11 mouse cellular contexts compared by ENCODE assay signal in the genomic region with DNA sequence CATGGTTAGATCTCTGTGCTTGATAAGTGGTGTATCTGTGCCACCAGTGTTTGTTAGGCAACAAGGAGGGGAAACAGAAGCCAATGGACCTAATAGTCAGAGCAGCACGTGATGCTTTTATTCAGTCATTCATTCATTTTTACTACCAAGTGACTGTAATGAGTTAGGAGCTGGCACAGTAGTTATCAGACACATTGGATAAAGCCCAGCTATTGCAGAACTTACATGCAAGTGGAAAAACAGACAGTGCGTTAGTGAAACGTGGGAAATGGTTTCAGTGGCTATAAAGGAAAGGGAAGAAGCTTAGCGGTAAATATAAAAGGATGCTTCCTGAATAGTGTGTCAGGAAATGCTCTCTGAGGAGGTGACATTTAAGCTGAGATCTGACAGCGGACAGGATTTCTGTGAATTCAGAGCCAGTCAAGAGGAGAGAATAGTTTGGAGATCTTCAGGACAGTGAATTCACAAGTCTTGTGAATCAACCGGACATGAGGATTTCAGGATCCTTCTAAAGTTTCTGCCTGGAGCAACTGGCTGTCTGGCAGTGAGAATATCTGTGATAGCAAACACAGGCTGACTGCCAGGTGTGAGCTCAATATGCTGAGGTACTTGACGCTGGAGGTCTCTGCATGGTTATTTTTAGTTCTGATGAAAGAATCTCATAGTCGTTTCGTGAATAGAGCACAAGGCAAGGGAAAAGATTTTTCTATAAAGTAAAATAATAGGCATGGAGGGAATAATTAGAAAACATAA. TPM values are rescaled to one million over a fixed set of nuclear protein-coding genes. Genes with fewer than 3 reads are reported as not detected.
A peak's percentile ranks its signal among the peaks of the same experiment; 100 is the strongest.
DNase-seq lines count a peak whose midpoint lies in the region; ATAC-seq and TF ChIP-seq lines count a peak whose summit lies in the region.
"Had no signal": no experiment of that assay in that cellular context is flagged by ENCODE, and none has a peak within 500 bp of the region (broad histone marks: within the 10 kb centered on the region; RNA-seq: fewer than 3 reads in every experiment).

No protein-coding gene starts in this region.

- H3K27ac ChIP-seq in forebrain, embryonic 15.5 days (replicated peaks), result 0 out of 2 replicates have a peak overlapping the region, but pooled peaks have one; percentile 14
- no peak overlapping the region for H3K27ac ChIP-seq in forebrain, embryonic 12.5 days
- peak overlapping the region; percentile 81 for H3K27ac ChIP-seq in heart, postnatal 0 days (ENCODE audit: low read depth)
- H3K27ac ChIP-seq in midbrain, embryonic 13.5 days, result no peak overlapping the region

- WGBS in forebrain, embryonic 15.5 days, result 54% methylated on average over 9 of the region's 9 CpGs
- 86% methylated on average over 9 of the region's 9 CpGs for WGBS in forebrain, embryonic 12.5 days
- WGBS in heart, postnatal 0 days, result 6% methylated on average over 9 of the region's 9 CpGs
- 84% methylated on average over 9 of the region's 9 CpGs for WGBS in midbrain, embryonic 13.5 days

- TF ChIP-seq POLR2A in brain, embryonic 14.5 days (IDR thresholded peaks at IDR 0.05; ENCODE audit: borderline replicate concordance, extremely low read depth, insufficient read depth, insufficient read length, poor library complexity, severe bottlenecking), result no peak

- no peak overlapping the region for H3K4me2 ChIP-seq in forebrain, embryonic 15.5 days (replicated peaks)
- H3K4me2 ChIP-seq in forebrain, embryonic 12.5 days, result no peak overlapping the region
- H3K4me2 ChIP-seq in heart, postnatal 0 days (ENCODE audit: low read depth, low read length), result peak overlapping the region; percentile 58
- no peak overlapping the region for H3K4me2 ChIP-seq in midbrain, embryonic 13.5 days (replicated peaks)

- peaks cover under 1% of the 10 kb centered on the region; the same call in 1 of the 2 replicates for H3K4me1 ChIP-seq in forebrain, embryonic 15.5 days
- H3K4me1 ChIP-seq in forebrain, embryonic 12.5 days, result no peaks in the 10 kb centered on the region
- no peaks in the 10 kb centered on the region for H3K4me1 ChIP-seq in heart, postnatal 0 days (ENCODE audit: control insufficient read depth, insufficient read depth)
- H3K4me1 ChIP-seq in midbrain, embryonic 13.5 days (replicated peaks), result no peaks in the 10 kb centered on the region

- H3K36me3 ChIP-seq in forebrain, embryonic 15.5 days, result no peaks in the 10 kb centered on the region
- H3K36me3 ChIP-seq in forebrain, embryonic 12.5 days (replicated peaks), result no peaks in the 10 kb centered on the region
- H3K36me3 ChIP-seq in heart, postnatal 0 days (replicated peaks; ENCODE audit: control insufficient read depth, insufficient read depth, low read length), result no peaks in the 10 kb centered on the region
- H3K36me3 ChIP-seq in midbrain, embryonic 13.5 days, result no peaks in the 10 kb centered on the region

- peak; percentile 73 for DNase-seq in brain, embryonic 14.5 days (ENCODE audit: low read depth)
- peak; percentile 30 for DNase-seq in gastrocnemius, postnatal 25 days
- DNase-seq in heart, postnatal 0 days (ENCODE audit: low spot score), result peak; percentile 92
- DNase-seq in urinary bladder, postnatal 36 days (ENCODE audit: low spot score in 2 of 2), result no peak
- DNase-seq in left cerebral cortex, postnatal 14 days (ENCODE audit: low spot score in 2 of 2), result no peak

- TF ChIP-seq EP300 in heart, postnatal 0 days (IDR thresholded peaks at IDR 0.05; ENCODE audit: low read depth), result no peak

- H3K9ac ChIP-seq in forebrain, embryonic 15.5 days (replicated peaks), result no peak overlapping the region
- no peak overlapping the region for H3K9ac ChIP-seq in forebrain, embryonic 12.5 days
- peak overlapping the region; percentile 8; the same call in 1 of the 2 replicates for H3K9ac ChIP-seq in heart, postnatal 0 days (replicated peaks; ENCODE audit: low read depth, low read length)
- H3K9ac ChIP-seq in midbrain, embryonic 13.5 days (replicated peaks), result no peak overlapping the region

- H3K9me3 ChIP-seq in forebrain, embryonic 15.5 days, result no peaks in the 10 kb centered on the region
- H3K9me3 ChIP-seq in forebrain, embryonic 12.5 days, result no peaks in the 10 kb centered on the region
- no peaks in the 10 kb centered on the region for H3K9me3 ChIP-seq in heart, postnatal 0 days (replicated peaks; ENCODE audit: control insufficient read depth, low read length)
- H3K9me3 ChIP-seq in midbrain, embryonic 13.5 days, result no peaks in the 10 kb centered on the region

- no peak for TF ChIP-seq CTCF in brain, embryonic 14.5 days (IDR thresholded peaks at IDR 0.05; ENCODE audit: borderline replicate concordance, extremely low read depth, insufficient read depth, insufficient read length)
- TF ChIP-seq CTCF in heart, postnatal 0 days (IDR thresholded peaks at IDR 0.05; ENCODE audit: low read depth), result no peak

- intact Hi-C loops in left cerebral cortex, postnatal 14 days (cut with DNase I), result no loop called here

- H3K27me3 ChIP-seq in forebrain, embryonic 15.5 days, result no peaks in the 10 kb centered on the region
- H3K27me3 ChIP-seq in forebrain, embryonic 12.5 days, result no peaks in the 10 kb centered on the region
- no peaks in the 10 kb centered on the region for H3K27me3 ChIP-seq in heart, postnatal 0 days (ENCODE audit: control insufficient read depth, insufficient read depth, low read length)
- H3K27me3 ChIP-seq in midbrain, embryonic 13.5 days, result no peaks in the 10 kb centered on the region

- peak; percentile 57; the same call in 1 of the 2 replicates for ATAC-seq in forebrain, embryonic 15.5 days (replicated peaks)
- no peak for ATAC-seq in forebrain, embryonic 12.5 days (ENCODE audit: low FRiP score)
- ATAC-seq in heart, postnatal 0 days (ENCODE audit: insufficient read depth, low read depth), result peak; percentile 87
- no peak for ATAC-seq in midbrain, embryonic 13.5 days
- ATAC-seq: intestine, postnatal 0 days had no signal

- H3K4me3 ChIP-seq in forebrain, embryonic 15.5 days, result no peak overlapping the region
- H3K4me3 ChIP-seq in forebrain, embryonic 12.5 days (replicated peaks), result no peak overlapping the region
- peak overlapping the region; percentile 6; the same call in 1 of the 2 replicates for H3K4me3 ChIP-seq in heart, postnatal 0 days (ENCODE audit: low read depth, low read length)
- H3K4me3 ChIP-seq in midbrain, embryonic 13.5 days (replicated peaks), result no peak overlapping the region
- H3K4me3 ChIP-seq: erythroblast, embryonic 14.5 days had no signal

RNA-seq across cellular contexts. Expression of a gene that starts 2.3 kb away (rescaled TPM):
- 3.8 and 4.2 TPM in 2 replicates for polyA plus RNA-seq in forebrain, embryonic 15.5 days (2015; fragmentation: Nextera tagmentation; extraction: Ambion mirVana)
- polyA plus RNA-seq in forebrain, embryonic 12.5 days (2016; fragmentation: Nextera tagmentation; extraction: Ambion mirVana), result 6.9 and 8.3 TPM in 2 replicates
- 3.5 and 7.2 TPM in 2 replicates for polyA plus RNA-seq in brain, embryonic 14.5 days (2012; rRNA removed)
- total RNA-seq in gastrocnemius, postnatal 25 days (2021), result 10 to 100 TPM; 54.2 to 72.0 TPM
- total RNA-seq in heart, postnatal 0 days (2014; rRNA removed; ENCODE audit: low replicate concordance), result 64.0 and 85.5 TPM in 2 replicates
- 29.4 and 32.4 TPM in 2 replicates for polyA plus RNA-seq in heart, postnatal 0 days (2015; fragmentation: Nextera tagmentation; extraction: Ambion mirVana)
- total RNA-seq in left cerebral cortex, postnatal 14 days (2021), result 10 to 100 TPM; 10.3 to 14.5 TPM
- 3.3 and 4.6 TPM in 2 replicates for polyA plus RNA-seq in midbrain, embryonic 13.5 days (2015; fragmentation: Nextera tagmentation; extraction: Ambion mirVana)
- total RNA-seq: common myeloid progenitor, adult 5-6 weeks had no signal
- polyA plus RNA-seq: erythroblast, embryonic 14.5 days had no signal

Comparison
In these comparisons a context has a peak if more than half of its experiments do, and no peak if none do; other contexts are left out.
1. ATAC-seq: peak in forebrain, embryonic 15.5 days (single experiment) and heart, postnatal 0 days (single experiment); none in forebrain, embryonic 12.5 days (single experiment) and midbrain, embryonic 13.5 days (single experiment).
2. H3K27ac ChIP-seq: peak in forebrain, embryonic 15.5 days (single experiment) and heart, postnatal 0 days (single experiment); none in forebrain, embryonic 12.5 days (single experiment) and midbrain, embryonic 13.5 days (single experiment).
3. DNase-seq: peak in brain, embryonic 14.5 days (single experiment), gastrocnemius, postnatal 25 days (single experiment) and heart, postnatal 0 days (single experiment); none in urinary bladder, postnatal 36 days (0 of 2) and left cerebral cortex, postnatal 14 days (0 of 2).